Mouse (Mus musculus) gastrocnemius, adult 18-20 months (tissue): ENCODE measurements around the gene Nol3. TPM values are rescaled to one million over a fixed set of nuclear protein-coding genes. Genes with fewer than 3 reads are reported as not detected.
A peak's percentile ranks its signal among the peaks of the same experiment; 100 is the strongest.

Source experiments
- DNase-seq: peaks from one replicate; pipeline ENCODE4 v3.0.0; 2021; ENCODE audit warnings: low spot score
- total RNA-seq, 2 experiments: library from RNA; stranded (reverse); gene quantifications; 2 replicates each; pipeline ENCODE4 v1.2.3; 2021

The Nol3 gene
- total RNA-seq, 2 experiments from 2014 or later: 32.7 to 38.9 TPM

- DNase-seq: no peak
Measured at GRCm38 (mm10) chr8:105261326-105261980, 14.5 kb upstream of the Nol3 start.

GRCm38 (mm10) chr8:105263244-105263912, 12.6 kb upstream of the Nol3 start:
- DNase-seq: no peak

- DNase-seq: peak; percentile 64
Measured at GRCm38 (mm10) chr8:105264024-105264982, 11.6 kb upstream of the Nol3 start, which contains the start of the genes Tradd and Fbxl8. TSS of gene Tradd (minus strand) at chr8:105264609. TSS of gene Fbxl8 (plus strand) at chr8:105264648.

- no peak for DNase-seq
Measured at GRCm38 (mm10) chr8:105265128-105265527, 10.8 kb upstream of the Nol3 start.

GRCm38 (mm10) chr8:105266775-105267174, 9.2 kb upstream of the Nol3 start:
- DNase-seq: no peak

- no peak for DNase-seq
Measured at GRCm38 (mm10) chr8:105268342-105269074, 7.4 kb upstream of the Nol3 start.

- no peak for DNase-seq
Measured at GRCm38 (mm10) chr8:105269075-105269458, 6.9 kb upstream of the Nol3 start.

- DNase-seq: peak; percentile 74
Measured at GRCm38 (mm10) chr8:105269461-105269947, 6.4 kb upstream of the Nol3 start, which contains the start of gene Hsf4. TSS of gene Hsf4 (plus strand) at chr8:105269801.

- no peak for DNase-seq
Measured at GRCm38 (mm10) chr8:105270101-105270915, 5.6 kb upstream of the Nol3 start.

- no peak for DNase-seq
Measured at GRCm38 (mm10) chr8:105270916-105271186, 5.1 kb upstream of the Nol3 start.

- no peak for DNase-seq
Measured at GRCm38 (mm10) chr8:105275387-105275786, 553 bp upstream of the Nol3 start.

GRCm38 (mm10) chr8:105276292-105277120, 566 bp downstream of the Nol3 start:
- peak; percentile 76 for DNase-seq

- DNase-seq: peak; percentile 87
Measured at GRCm38 (mm10) chr8:105278911-105279334, 3.0 kb downstream of the Nol3 start.

GRCm38 (mm10) chr8:105280567-105280966, 4.6 kb downstream of the Nol3 start:
- no peak for DNase-seq

- no peak for DNase-seq
Measured at GRCm38 (mm10) chr8:105281821-105282220, 5.9 kb downstream of the Nol3 start.

GRCm38 (mm10) chr8:105282239-105282638, 6.3 kb downstream of the Nol3 start:
- DNase-seq: no peak

- DNase-seq: peak; percentile 54
Measured at GRCm38 (mm10) chr8:105283074-105283473, 7.1 kb downstream of the Nol3 start.

- DNase-seq: no peak
Measured at GRCm38 (mm10) chr8:105285514-105285913, 9.6 kb downstream of the Nol3 start.

- no peak for DNase-seq
Measured at GRCm38 (mm10) chr8:105286907-105287306, 11.0 kb downstream of the Nol3 start.
